ENCODE assay signal across 20 mouse cellular contexts in genomic region chr6:6833301-6833700, GRCm38 (mm10). TPM values are rescaled to one million over a fixed set of nuclear protein-coding genes. Genes with fewer than 3 reads are reported as not detected.
"Had no signal": no experiment of that assay in that cellular context is flagged by ENCODE, and none has a peak within 500 bp of the region (broad histone marks: within the 10 kb centered on the region; RNA-seq: fewer than 3 reads in every experiment).

No protein-coding gene starts in this region.

- H3K27me3 ChIP-seq: lung, embryonic 15.5 days; midbrain, embryonic 13.5 days; midbrain, embryonic 15.5 days; neural tube, embryonic 12.5 days had no signal

- H3K9ac ChIP-seq: lung, embryonic 15.5 days; midbrain, embryonic 13.5 days; midbrain, embryonic 15.5 days; neural tube, embryonic 12.5 days had no signal

- H3K4me3 ChIP-seq: lung, embryonic 15.5 days; megakaryocyte, embryonic 14.5 days; midbrain, embryonic 13.5 days; midbrain, embryonic 15.5 days; neural tube, embryonic 12.5 days had no signal

- H3K27ac ChIP-seq: lung, embryonic 15.5 days; macrophage; midbrain, embryonic 13.5 days; midbrain, embryonic 15.5 days; neural tube, embryonic 12.5 days had no signal

- H3K4me2 ChIP-seq: lung, embryonic 15.5 days; midbrain, embryonic 11.5 days; midbrain, embryonic 13.5 days; midbrain, embryonic 15.5 days; neural tube, embryonic 12.5 days had no signal

- DNase-seq: lung, adult 2 months; lung, postnatal 14 days; lung, postnatal 36 days; right cerebral cortex, postnatal 25 days; right cerebral cortex, postnatal 4 days; spleen, adult 18-20 months; thymus, adult 18-20 months; thymus, postnatal 14 days; thymus, postnatal 36 days had no signal

- H3K36me3 ChIP-seq: lung, embryonic 15.5 days; midbrain, embryonic 13.5 days; midbrain, embryonic 15.5 days; neural tube, embryonic 12.5 days had no signal

- H3K9me3 ChIP-seq: lung, embryonic 15.5 days; megakaryocyte, embryonic 14.5 days; midbrain, embryonic 13.5 days; midbrain, embryonic 15.5 days; neural tube, embryonic 12.5 days had no signal

- ATAC-seq: lung, postnatal 0 days; midbrain, embryonic 13.5 days; midbrain, embryonic 15.5 days had no signal

- H3K4me1 ChIP-seq: lung, embryonic 15.5 days; megakaryocyte, embryonic 14.5 days; midbrain, embryonic 13.5 days; midbrain, embryonic 15.5 days; neural tube, embryonic 12.5 days had no signal

RNA-seq across cellular contexts. Expression of gene Dlx6, which starts 29.8 kb away (rescaled TPM):
- polyA plus RNA-seq: lung, adult 2 months; lung, embryonic 15.5 days; lung, postnatal 0 days; macrophage; neural tube, embryonic 12.5 days; neural tube, embryonic 14.5 days; small intestine, adult 2 months; thymus, postnatal 0 days had no signal

RNA-seq across cellular contexts. Expression of gene Dlx5, which starts 48.6 kb away (rescaled TPM):
- polyA plus RNA-seq: lung, adult 2 months; lung, postnatal 0 days; macrophage; neural tube, embryonic 14.5 days; small intestine, adult 2 months had no signal
